Mouse (Mus musculus) natural killer cell, adult 2 months (primary cell): Measurements from ENCODE around the gene Cttnbp2nl.

Source experiments
- DNase-seq, 2 experiments: peaks; one replicate each; pipeline ENCODE4 v3.0.0; 2022; ENCODE audit warnings: low spot score in 2 of 2

The Cttnbp2nl gene

GRCm38 (mm10) chr3:105052937-105053697 is at the start of gene Cttnbp2nl:
Gene Cttnbp2nl, minus strand, starts transcription at chr3:105053146.
- peak; percentile 72 to 73 for DNase-seq

DNA sequence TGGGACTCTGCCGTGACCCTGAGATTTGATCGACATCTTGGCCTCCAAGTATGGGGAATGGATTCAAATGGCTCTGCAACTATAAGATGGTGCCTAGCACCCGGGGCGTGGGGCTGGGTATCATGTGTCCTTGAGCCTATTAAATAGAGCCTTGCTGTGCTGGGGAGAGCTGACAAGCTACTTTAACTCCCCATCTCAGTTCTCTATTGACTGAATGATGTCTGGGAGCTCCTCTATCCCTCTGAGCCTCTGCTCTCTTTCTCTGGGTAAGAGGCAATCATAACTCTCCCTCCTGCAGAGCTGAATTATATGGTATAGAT is 47.3 kb upstream of the Cttnbp2nl start:
- no peak for DNase-seq

DNA sequence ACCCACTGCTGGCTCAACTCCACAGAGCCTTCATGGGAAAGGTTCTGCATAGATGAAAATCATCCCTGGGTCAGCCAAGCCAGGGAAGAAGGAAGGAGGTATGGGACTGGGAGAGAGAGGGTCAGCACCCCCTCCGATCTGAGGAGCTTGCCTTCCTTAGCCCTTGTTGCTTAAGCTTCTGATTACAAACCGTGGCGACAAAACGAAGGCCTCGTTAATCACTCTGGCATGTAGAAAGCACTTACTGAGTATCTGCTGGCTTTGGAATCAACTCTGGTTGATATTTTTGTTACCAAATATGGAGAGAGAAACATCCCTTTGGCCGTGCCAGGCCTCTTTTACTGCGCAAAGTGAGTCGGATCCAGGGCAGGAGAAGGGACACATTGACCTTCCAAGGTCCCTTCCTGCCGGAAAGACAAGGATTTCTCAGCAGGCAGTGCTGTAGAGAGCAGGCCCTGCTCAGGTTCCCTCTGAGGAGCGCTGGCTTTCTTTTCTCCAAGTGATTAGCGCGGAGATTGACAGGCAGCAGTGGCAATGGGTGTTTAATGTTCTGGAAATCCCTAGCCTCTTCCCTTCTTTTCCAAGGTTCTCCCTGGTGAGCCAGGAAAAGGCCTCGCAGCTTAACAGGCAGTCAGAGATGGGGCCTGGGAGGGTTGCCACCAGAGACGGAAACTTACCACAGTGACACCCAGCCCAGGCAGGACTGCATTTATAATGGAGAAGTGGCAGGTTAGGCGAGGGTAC is 46.8 kb upstream of the Cttnbp2nl start:
- no peak for DNase-seq

GRCm38 (mm10) chr3:105097581-105097980 is 44.6 kb upstream of the Cttnbp2nl start:
- DNase-seq = no peak

DNA sequence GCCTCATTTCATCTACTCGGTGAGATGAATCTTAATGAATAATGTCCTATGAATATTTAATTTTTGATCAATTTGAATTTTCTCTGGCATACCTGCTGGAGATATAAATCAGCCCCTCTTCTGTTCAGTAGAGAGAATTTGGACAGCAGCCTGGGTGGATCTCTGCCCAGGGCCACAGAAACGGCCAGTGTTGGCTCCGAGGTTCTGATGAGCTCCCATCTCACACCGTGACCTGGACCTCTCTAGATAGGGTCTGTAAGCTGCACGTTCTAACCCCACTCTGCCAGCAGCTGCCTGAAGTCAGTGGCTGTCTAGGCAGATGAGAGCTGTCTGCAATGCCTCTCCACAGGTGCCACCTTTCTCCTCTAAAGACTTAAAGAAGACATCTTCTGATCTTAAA is 42.1 kb upstream of the Cttnbp2nl start:
- DNase-seq = no peak

DNA sequence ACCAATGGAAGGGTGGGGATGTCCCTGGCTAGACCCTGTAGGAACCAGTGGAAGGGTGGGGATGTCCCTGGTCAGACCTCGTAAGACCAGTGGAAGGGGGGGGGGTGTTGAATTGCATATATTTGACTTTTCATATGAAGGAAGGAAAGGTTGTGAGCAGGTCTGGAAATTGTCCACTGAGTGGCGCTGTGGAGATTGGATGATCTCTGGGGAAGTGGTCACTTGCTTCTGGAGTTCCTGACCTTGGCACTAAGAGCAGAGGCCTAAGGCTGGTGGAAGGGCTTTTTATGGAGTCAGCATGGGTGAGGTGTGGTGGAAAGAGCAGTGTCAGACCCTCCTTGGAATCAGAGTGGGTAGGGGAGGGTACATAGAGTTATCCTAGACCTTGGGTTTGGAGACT is 41.5 kb upstream of the Cttnbp2nl start:
- DNase-seq = no peak

GRCm38 (mm10) chr3:105092721-105093505 is 40.0 kb upstream of the Cttnbp2nl start:
- no peak for DNase-seq

DNA sequence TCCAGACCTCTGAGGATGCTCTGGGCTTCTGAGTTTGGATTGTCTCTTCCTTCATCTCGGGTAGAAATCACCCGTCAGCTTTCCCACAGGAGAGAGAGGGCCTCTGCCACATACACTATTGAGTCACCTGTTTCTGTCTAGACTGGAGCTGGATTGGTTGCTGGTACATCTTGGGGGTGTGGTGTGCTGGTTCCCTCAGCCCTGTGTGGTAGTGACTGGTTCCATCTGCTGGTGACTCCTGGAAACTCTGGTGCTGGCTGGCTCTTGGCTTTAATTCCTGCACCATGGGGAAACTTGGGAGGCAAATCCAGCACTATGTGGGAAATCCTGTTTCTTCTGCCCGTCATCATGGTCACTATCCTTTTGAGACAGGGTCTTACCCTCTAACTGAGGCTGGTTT is 38.0 kb upstream of the Cttnbp2nl start:
- DNase-seq = no peak

GRCm38 (mm10) chr3:105090147-105090546 is 37.2 kb upstream of the Cttnbp2nl start:
- DNase-seq = no peak

DNA sequence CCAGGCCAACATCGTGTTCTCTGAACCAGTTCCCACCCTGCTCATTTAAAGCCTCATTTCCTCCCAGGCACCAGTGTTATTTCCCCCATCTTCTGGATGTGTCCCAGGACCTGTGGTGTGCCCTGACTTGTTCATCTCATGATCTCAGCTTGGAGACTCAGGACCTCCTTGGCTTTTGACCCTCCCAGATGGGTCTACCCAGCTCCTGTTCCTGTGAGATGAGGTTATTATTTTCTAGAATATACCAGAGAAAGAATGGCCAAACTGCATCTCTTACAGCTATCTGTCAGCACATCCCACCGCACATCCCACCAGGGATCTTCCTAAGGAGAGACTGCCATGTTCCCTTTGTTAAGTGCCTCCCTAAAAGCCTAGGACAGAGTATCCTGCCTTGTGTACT is 35.7 kb upstream of the Cttnbp2nl start:
- no peak for DNase-seq

DNA sequence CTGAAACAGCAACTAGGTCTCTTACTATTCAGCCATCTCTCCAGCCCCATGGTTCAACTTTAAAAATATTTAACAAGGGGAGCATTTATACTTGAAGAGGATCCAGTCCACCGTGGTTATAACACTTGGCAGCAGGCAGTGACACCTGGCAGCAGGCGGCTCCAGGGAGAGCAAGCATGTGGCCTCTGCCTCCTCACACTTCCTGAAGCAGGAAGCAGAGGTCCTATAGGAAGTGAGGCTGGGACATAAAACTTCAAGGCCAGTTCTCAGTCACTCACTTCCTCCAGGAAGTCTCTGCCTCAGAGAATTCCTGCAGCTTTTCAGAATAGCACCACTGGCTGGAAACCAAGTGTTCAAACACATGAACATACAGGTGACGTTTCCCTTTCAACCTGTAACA is 34.4 kb upstream of the Cttnbp2nl start:
- no peak for DNase-seq

GRCm38 (mm10) chr3:105078231-105078826 is 25.4 kb upstream of the Cttnbp2nl start:
- DNase-seq = no peak

GRCm38 (mm10) chr3:105075796-105076195 is 22.9 kb upstream of the Cttnbp2nl start:
- DNase-seq = no peak

DNA sequence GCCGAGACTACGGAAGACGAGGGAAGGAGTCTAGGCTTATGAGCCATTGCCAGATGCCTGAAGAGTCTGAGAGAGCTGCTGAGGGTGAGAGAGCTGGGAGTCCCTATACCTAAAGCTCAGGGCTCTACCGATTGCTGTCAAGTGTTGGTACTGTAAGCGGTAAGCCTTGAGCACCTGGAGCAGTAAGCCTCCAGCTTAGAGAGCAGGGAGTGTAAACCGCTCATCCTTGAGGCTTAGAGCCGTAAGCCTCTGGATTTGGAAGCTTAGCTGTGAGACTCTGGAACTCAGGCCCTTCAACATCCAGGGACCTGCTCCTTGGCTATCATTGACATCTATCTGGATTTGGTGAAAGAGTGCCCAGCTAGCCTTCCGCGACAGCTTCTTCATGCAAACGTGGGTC is 19.6 kb upstream of the Cttnbp2nl start:
- no peak for DNase-seq

GRCm38 (mm10) chr3:105071251-105071650 is 18.3 kb upstream of the Cttnbp2nl start:
- no peak for DNase-seq

DNA sequence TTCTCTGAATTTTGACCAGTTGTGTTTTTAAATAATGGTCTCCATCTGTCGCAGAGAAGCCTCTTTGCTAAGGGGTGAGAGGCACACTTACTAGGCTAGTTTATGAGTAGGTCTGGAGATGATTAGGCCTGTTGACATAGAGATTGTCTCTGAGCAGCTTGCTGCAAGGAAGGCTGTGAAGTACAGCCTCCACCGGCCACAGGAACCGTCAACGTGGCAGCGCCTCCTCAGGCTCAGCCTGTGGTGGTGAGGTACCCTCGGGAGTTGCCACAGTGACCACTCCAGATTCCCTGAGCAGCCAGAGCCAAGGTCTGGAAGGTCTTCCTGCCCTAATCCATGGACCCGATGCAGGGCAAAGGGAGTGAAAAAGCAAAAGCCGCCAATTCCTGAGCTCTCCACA is 17.6 kb upstream of the Cttnbp2nl start:
- DNase-seq = no peak

GRCm38 (mm10) chr3:105066544-105066943 is 13.6 kb upstream of the Cttnbp2nl start, which contains the start of gene 4930564D02Rik:
Gene 4930564D02Rik, plus strand, starts transcription at chr3:105066844.
- DNase-seq = no peak

DNA sequence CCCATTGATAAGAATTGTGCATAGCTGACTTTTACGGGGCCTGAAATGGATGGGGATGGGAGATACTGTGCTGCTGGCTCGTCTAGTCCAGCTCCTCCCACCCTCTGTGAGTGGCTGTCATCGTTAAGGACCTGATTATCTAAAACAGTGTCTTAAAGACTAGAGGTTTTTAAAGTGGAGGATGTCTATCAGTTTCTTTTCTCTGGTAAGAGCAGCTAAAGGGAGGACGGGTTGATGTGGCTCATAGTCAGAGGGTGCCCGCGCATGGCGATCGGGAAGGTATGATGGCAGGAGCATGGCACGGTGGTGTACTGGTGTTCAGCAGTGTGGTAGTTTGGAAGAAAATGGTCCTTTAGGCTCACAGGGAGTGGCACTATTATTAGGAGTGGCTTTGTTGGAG is 9.7 kb upstream of the Cttnbp2nl start:
- DNase-seq = no peak

DNA sequence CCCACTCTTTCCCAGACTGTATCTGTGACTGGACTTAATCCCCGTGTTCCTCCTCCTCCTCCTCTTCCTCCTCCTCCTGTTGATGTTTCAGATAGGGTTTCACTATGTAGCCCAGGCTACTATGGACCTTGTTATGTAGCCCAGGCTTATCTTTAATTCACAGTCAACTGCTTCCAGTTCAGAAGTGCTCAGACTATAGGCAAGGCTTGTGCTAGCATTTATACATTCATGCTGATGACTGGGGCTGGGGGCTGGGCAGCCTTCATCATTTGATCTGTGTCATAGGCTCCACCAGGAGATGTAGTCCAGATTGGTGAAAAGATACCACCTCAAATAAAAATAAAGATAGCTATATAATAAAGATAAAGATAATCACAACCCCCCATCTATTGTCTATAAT is 9.0 kb upstream of the Cttnbp2nl start:
- no peak for DNase-seq

GRCm38 (mm10) chr3:105061496-105061895 is 8.6 kb upstream of the Cttnbp2nl start:
- no peak for DNase-seq

- no peak for DNase-seq
Observed at GRCm38 (mm10) chr3:105060992-105061391, 8.0 kb upstream of the Cttnbp2nl start.

DNA sequence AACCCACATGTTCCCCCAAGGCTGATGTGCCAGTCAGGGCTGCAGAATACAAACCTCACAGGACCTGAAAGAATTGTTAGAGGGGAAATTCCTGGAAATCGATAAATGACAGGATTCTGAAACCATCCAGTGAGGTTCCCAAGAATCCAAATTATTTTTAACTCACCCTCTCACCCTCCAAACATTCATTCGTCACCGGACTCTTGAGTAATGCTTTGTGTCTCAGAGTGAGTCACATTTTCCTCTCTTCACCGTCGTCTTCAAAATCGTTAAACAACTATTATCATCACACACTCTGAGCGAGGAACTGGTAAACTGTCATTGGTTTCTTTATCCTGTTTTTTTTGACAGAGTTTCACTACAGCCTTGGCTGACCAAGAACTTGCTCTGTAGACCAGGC is 7.0 kb upstream of the Cttnbp2nl start:
- no peak for DNase-seq
